Mouse (Mus musculus): ENCODE data around the gene Cd79b.

The Cd79b gene

GRCm38 (mm10) chr11:106273811-106274210 is 40.8 kb downstream of the Cd79b start:
- no peak for DNase-seq (ENCODE audit: low spot score)

- DNase-seq (ENCODE audit: low spot score): no peak
Measured at GRCm38 (mm10) chr11:106273311-106273684, 41.3 kb downstream of the Cd79b start.

GRCm38 (mm10) chr11:106272644-106273310 is 41.8 kb downstream of the Cd79b start, which contains the start of gene Smarcd2:
TSS of gene Smarcd2 (minus strand) at chr11:106272972.
- DNase-seq (ENCODE audit: low spot score): peak; percentile 97

- no peak for DNase-seq (ENCODE audit: low spot score)
Measured at GRCm38 (mm10) chr11:106271794-106272643, 42.5 kb downstream of the Cd79b start.

- no peak for DNase-seq (ENCODE audit: low spot score)
Measured at GRCm38 (mm10) chr11:106271131-106271793, 43.3 kb downstream of the Cd79b start.

- DNase-seq (ENCODE audit: low spot score): no peak
Measured at GRCm38 (mm10) chr11:106269060-106269431, 45.5 kb downstream of the Cd79b start.

GRCm38 (mm10) chr11:106268326-106269059 is 46.1 kb downstream of the Cd79b start:
- DNase-seq (ENCODE audit: low spot score): no peak

- no peak for DNase-seq (ENCODE audit: low spot score)
Measured at GRCm38 (mm10) chr11:106267871-106268270, 46.7 kb downstream of the Cd79b start.

- DNase-seq (ENCODE audit: low spot score): no peak
Measured at GRCm38 (mm10) chr11:106267311-106267852, 47.2 kb downstream of the Cd79b start.

GRCm38 (mm10) chr11:106266431-106266830 is 48.1 kb downstream of the Cd79b start:
- no peak for DNase-seq (ENCODE audit: low spot score)

- DNase-seq (ENCODE audit: low spot score): no peak
Measured at GRCm38 (mm10) chr11:106265570-106265969, 49.0 kb downstream of the Cd79b start.

GRCm38 (mm10) chr11:106264988-106265387 is 49.6 kb downstream of the Cd79b start:
- no peak for DNase-seq (ENCODE audit: low spot score)

- DNase-seq (ENCODE audit: low spot score): no peak
Measured at GRCm38 (mm10) chr11:106263963-106264362, 50.6 kb downstream of the Cd79b start.
